ENCODE assay signal across 8 mouse cellular contexts in genomic region chr10:40025560-40025959, GRCm38 (mm10). TPM values are rescaled to one million over a fixed set of nuclear protein-coding genes. Genes with fewer than 3 reads are reported as not detected.
DNase-seq lines count a peak whose midpoint lies in the region; ATAC-seq and TF ChIP-seq lines count a peak whose summit lies in the region.
"Had no signal": no experiment of that assay in that cellular context is flagged by ENCODE, and none has a peak within 500 bp of the region (broad histone marks: within the 10 kb centered on the region; RNA-seq: fewer than 3 reads in every experiment).

No protein-coding gene starts in this region.

- ATAC-seq in forebrain, embryonic 13.5 days = no peak
- ATAC-seq in limb, embryonic 11.5 days (ENCODE audit: insufficient number of reproducible peaks, low FRiP score, low TSS enrichment, low read depth) = no peak
- peak; percentile 46; the same call in 1 of the 2 replicates for ATAC-seq in neural tube, embryonic 15.5 days (ENCODE audit: low FRiP score)

- H3K4me1 ChIP-seq in forebrain, embryonic 13.5 days = peaks cover 11% of the 10 kb centered on the region
- H3K4me1 ChIP-seq in limb, embryonic 11.5 days (ENCODE audit: control insufficient read depth, insufficient read depth, low read length) = no peaks in the 10 kb centered on the region; the same call in 1 of the 2 replicates
- H3K4me1 ChIP-seq in neural tube, embryonic 15.5 days = peaks cover 14% of the 10 kb centered on the region

- H3K4me2 ChIP-seq in forebrain, embryonic 13.5 days = peak overlapping the region; percentile 76
- H3K4me2 ChIP-seq in limb, embryonic 11.5 days (ENCODE audit: low read depth, severe bottlenecking) = peak overlapping the region; percentile 95
- peak overlapping the region; percentile 83 for H3K4me2 ChIP-seq in neural tube, embryonic 15.5 days

- peaks cover 4% of the 10 kb centered on the region; the same call in 1 of the 2 replicates for H3K9me3 ChIP-seq in forebrain, embryonic 13.5 days (replicated peaks)
- H3K9me3 ChIP-seq in limb, embryonic 11.5 days (ENCODE audit: control insufficient read depth, low read length) = no peaks in the 10 kb centered on the region
- H3K9me3 ChIP-seq in neural tube, embryonic 15.5 days (replicated peaks) = no peaks in the 10 kb centered on the region

- no peak for TF ChIP-seq CTCF in left cerebral cortex, adult 2 months (IDR thresholded peaks at IDR 0.05)

- H3K36me3 ChIP-seq in forebrain, embryonic 13.5 days (ENCODE audit: poor library complexity, severe bottlenecking) = no peaks in the 10 kb centered on the region
- H3K36me3 ChIP-seq in limb, embryonic 11.5 days (ENCODE audit: control insufficient read depth, insufficient read depth, low read length) = no peaks in the 10 kb centered on the region
- H3K36me3 ChIP-seq in neural tube, embryonic 15.5 days = no peaks in the 10 kb centered on the region

- H3K9ac ChIP-seq in forebrain, embryonic 13.5 days = peak overlapping the region; percentile 71; the same call in 1 of the 2 replicates
- peak overlapping the region; percentile 35; the same call in 1 of the 2 replicates for H3K9ac ChIP-seq in limb, embryonic 11.5 days (ENCODE audit: low read length)
- peak overlapping the region; percentile 30; the same call in 1 of the 2 replicates for H3K9ac ChIP-seq in neural tube, embryonic 15.5 days (replicated peaks)

- peak overlapping the region; percentile 96 for H3K27ac ChIP-seq in left cerebral cortex, adult 2 months
- no peak overlapping the region for H3K27ac ChIP-seq in forebrain, embryonic 13.5 days
- H3K27ac ChIP-seq in limb, embryonic 11.5 days (replicated peaks; ENCODE audit: low read depth, low read length) = no peak overlapping the region; the same call in 1 of the 2 replicates
- H3K27ac ChIP-seq in neural tube, embryonic 15.5 days (replicated peaks) = peak overlapping the region; percentile 86

- 72% methylated on average over 8 of the region's 8 CpGs for WGBS in forebrain, embryonic 13.5 days
- WGBS in limb, embryonic 11.5 days = 54% methylated on average over 8 of the region's 8 CpGs
- WGBS in neural tube, embryonic 15.5 days = 65% methylated on average over 8 of the region's 8 CpGs

- H3K27me3 ChIP-seq in forebrain, embryonic 13.5 days = 0 out of 2 replicates have a peak, but pooled peaks cover 12% of the 10 kb centered on the region
- no peaks in the 10 kb centered on the region for H3K27me3 ChIP-seq in limb, embryonic 11.5 days (ENCODE audit: control insufficient read depth, insufficient read depth, low read length)
- H3K27me3 ChIP-seq in neural tube, embryonic 15.5 days (replicated peaks) = no peaks in the 10 kb centered on the region

- DNase-seq in left cerebral cortex, adult 2 months (ENCODE audit: extremely low spot score in 1 of 2, low spot score in 2 of 2) = no peak
- no peak for DNase-seq in left cerebral cortex, adult 11 months (ENCODE audit: low spot score)
- no peak for DNase-seq in limb, embryonic 11.5 days (ENCODE audit: low spot score)
- no peak for DNase-seq in layer of hippocampus, postnatal 25 days (ENCODE audit: extremely low spot score in 1 of 2, low spot score in 1 of 2)
- no peak for DNase-seq in ovary, adult 18-20 months (ENCODE audit: low spot score)

- intact Hi-C loops in left cerebral cortex, adult 2 months (cut with DNase I) = loop anchor here (5.0 kb wide), 2 partner anchors 68 to 128 kb away; partner anchors contain the start of gene Mfsd4b4

- H3K4me3 ChIP-seq in left cerebral cortex, adult 2 months = peak overlapping the region; percentile 71
- peak overlapping the region; percentile 71 for H3K4me3 ChIP-seq in forebrain, embryonic 13.5 days
- peak overlapping the region; percentile 63; the same call in 1 of the 2 replicates for H3K4me3 ChIP-seq in limb, embryonic 11.5 days (ENCODE audit: low read depth, low read length)
- peak overlapping the region; percentile 64 for H3K4me3 ChIP-seq in neural tube, embryonic 15.5 days (replicated peaks)

RNA-seq across cellular contexts. Expression of gene Mfsd4b1, which starts 0.5 kb away (rescaled TPM):
- 1 to 10 TPM; 1.4 to 1.7 TPM for total RNA-seq in left cerebral cortex, adult 2 months (2021)
- not detected in 2 replicates for polyA plus RNA-seq in forebrain, embryonic 13.5 days (2015; fragmentation: Nextera tagmentation; extraction: Ambion mirVana)
- polyA plus RNA-seq in limb, embryonic 11.5 days (2014; fragmentation: Nextera tagmentation; extraction: Ambion mirVana) = 0.23 and 0.44 TPM in 2 replicates
- polyA plus RNA-seq in neural tube, embryonic 15.5 days (2015; fragmentation: Nextera tagmentation; extraction: Ambion mirVana) = 0.28 and 0.70 TPM in 2 replicates
- total RNA-seq in layer of hippocampus, postnatal 25 days (2021) = 1 to 10 TPM in 1 of 2 experiments, under 1 TPM in 1; 0.87 to 2.3 TPM
- polyA plus RNA-seq: large intestine, adult 2 months had no signal

RNA-seq across cellular contexts. Expression of gene Mfsd4b5, which starts 39.1 kb away (rescaled TPM):
- under 1 TPM; 0.27 to 0.37 TPM for total RNA-seq in left cerebral cortex, adult 2 months (2021)
- not detected in 2 replicates for polyA plus RNA-seq in forebrain, embryonic 13.5 days (2015; fragmentation: Nextera tagmentation; extraction: Ambion mirVana)
- polyA plus RNA-seq in limb, embryonic 11.5 days (2014; fragmentation: Nextera tagmentation; extraction: Ambion mirVana) = 0.08 and 0.09 TPM in 2 replicates
- 0.10 TPM in 1 of 2 replicates, not detected in the other for polyA plus RNA-seq in neural tube, embryonic 15.5 days (2015; fragmentation: Nextera tagmentation; extraction: Ambion mirVana)
- total RNA-seq in layer of hippocampus, postnatal 25 days (2021) = under 1 TPM; 0.54 to 0.57 TPM

Comparison
In these comparisons a context has a peak if more than half of its experiments do, and no peak if none do; other contexts are left out.
1. H3K27ac ChIP-seq: peak in left cerebral cortex, adult 2 months (single experiment) and neural tube, embryonic 15.5 days (single experiment); none in forebrain, embryonic 13.5 days (single experiment) and limb, embryonic 11.5 days (single experiment).
2. Peak in every context shown above with its lines, with median percentiles within 50 percentile points of each other: H3K4me3 ChIP-seq, H3K4me2 ChIP-seq and H3K9ac ChIP-seq.